Mouse (Mus musculus): Measurements from ENCODE around the gene St5. TPM values are rescaled to one million over a fixed set of nuclear protein-coding genes. Genes with fewer than 3 reads are reported as not detected.

The St5 gene
- total and polyA plus RNA-seq, 3 experiments, result 24.3 to 40.3 (median 28.4) TPM

GRCm38 (mm10) chr7:109536451-109536946 lies 166.9 kb downstream of the St5 start:
- Histone ChIP-seq H3K27me3 (ENCODE audit: control insufficient read depth, insufficient read depth, low read length) (no peaks in the 10 kb centered on the region), H3K4me1 (ENCODE audit: control insufficient read depth, insufficient read depth, low read length) (peaks cover 12% of the 10 kb centered on the region), H3K79me2 (replicated peaks; ENCODE audit: control insufficient read depth, insufficient read depth, low read length) (no peaks in the 10 kb centered on the region), H3K27ac (peak overlapping the region; percentile 65), H3K4me3 (no peak overlapping the region), H3K9ac (ENCODE audit: low read depth, low read length) (peak overlapping the region; percentile 43; the same call in 1 of the 2 replicates), H3K36me3 (ENCODE audit: control insufficient read depth, insufficient read depth, low read length) (peaks cover 17% of the 10 kb centered on the region)
- 28% methylated on average over 4 of the region's 4 CpGs for WGBS
- intact Hi-C loops (cut with DNase I), result no loop called here
- TF ChIP-seq CTCF (IDR thresholded peaks at IDR 0.05), result peak; percentile 26
- TF ChIP-seq EP300 (IDR thresholded peaks at IDR 0.05; ENCODE audit: insufficient read depth, low read depth, low read length), result no peak
- no peak for TF ChIP-seq POLR2A (IDR thresholded peaks at IDR 0.05; ENCODE audit: insufficient read depth, low read depth, low read length)
- DNase-seq, result peak; percentile 74 to 79

GRCm38 (mm10) chr7:109534921-109535320 lies 168.5 kb downstream of the St5 start:
- peaks cover 9% of the 10 kb centered on the region for H3K36me3 ChIP-seq (ENCODE audit: control insufficient read depth, insufficient read depth, low read length)
- H3K27ac ChIP-seq, result peak overlapping the region; percentile 13; the same call in 1 of the 2 replicates
- no peak overlapping the region for H3K4me3 ChIP-seq
- peaks cover 7% of the 10 kb centered on the region for H3K4me1 ChIP-seq (ENCODE audit: control insufficient read depth, insufficient read depth, low read length)
- DNase-seq, result no peak
- no peaks in the 10 kb centered on the region for H3K27me3 ChIP-seq (ENCODE audit: control insufficient read depth, insufficient read depth, low read length)
- intact Hi-C loops (cut with DNase I), result loop anchor here (5.0 kb wide), 2 partner anchors 32 to 137 kb away; no protein-coding TSS in a partner anchor
- WGBS, result 91% methylated on average over 3 of the region's 3 CpGs
- H3K9ac ChIP-seq (ENCODE audit: low read depth, low read length), result no peak overlapping the region
- H3K79me2 ChIP-seq (replicated peaks; ENCODE audit: control insufficient read depth, insufficient read depth, low read length), result no peaks in the 10 kb centered on the region
- no peak for TF ChIP-seq EP300 (IDR thresholded peaks at IDR 0.05; ENCODE audit: insufficient read depth, low read depth, low read length)
- TF ChIP-seq POLR2A (IDR thresholded peaks at IDR 0.05; ENCODE audit: insufficient read depth, low read depth, low read length), result no peak
- no peak for TF ChIP-seq CTCF (IDR thresholded peaks at IDR 0.05)

GRCm38 (mm10) chr7:109533888-109534287 lies 169.5 kb downstream of the St5 start:
- Histone ChIP-seq H3K27ac (no peak overlapping the region; the same call in 1 of the 2 replicates), H3K4me3 (no peak overlapping the region), H3K36me3 (ENCODE audit: control insufficient read depth, insufficient read depth, low read length) (peaks cover 9% of the 10 kb centered on the region), H3K79me2 (replicated peaks; ENCODE audit: control insufficient read depth, insufficient read depth, low read length) (no peaks in the 10 kb centered on the region), H3K4me1 (ENCODE audit: control insufficient read depth, insufficient read depth, low read length) (peaks cover 7% of the 10 kb centered on the region), H3K9ac (ENCODE audit: low read depth, low read length) (no peak overlapping the region), H3K27me3 (ENCODE audit: control insufficient read depth, insufficient read depth, low read length) (no peaks in the 10 kb centered on the region)
- no peak for DNase-seq
- intact Hi-C loops (cut with DNase I), result loop anchor here (5.0 kb wide), 2 partner anchors 33 to 138 kb away; no protein-coding TSS in a partner anchor
- TF ChIP-seq EP300 (IDR thresholded peaks at IDR 0.05; ENCODE audit: insufficient read depth, low read depth, low read length) (no peak), CTCF (IDR thresholded peaks at IDR 0.05) (no peak), POLR2A (IDR thresholded peaks at IDR 0.05; ENCODE audit: insufficient read depth, low read depth, low read length) (no peak)
- 90% methylated on average over 4 of the region's 4 CpGs for WGBS

GRCm38 (mm10) chr7:109533129-109533528 lies 170.3 kb downstream of the St5 start:
- DNase-seq, result no peak
- 93% methylated on average over 4 of the region's 4 CpGs for WGBS
- no peak overlapping the region for H3K9ac ChIP-seq (ENCODE audit: low read depth, low read length)
- peaks cover 9% of the 10 kb centered on the region for H3K4me1 ChIP-seq (ENCODE audit: control insufficient read depth, insufficient read depth, low read length)
- TF ChIP-seq POLR2A (IDR thresholded peaks at IDR 0.05; ENCODE audit: insufficient read depth, low read depth, low read length) (no peak), CTCF (IDR thresholded peaks at IDR 0.05) (no peak), EP300 (IDR thresholded peaks at IDR 0.05; ENCODE audit: insufficient read depth, low read depth, low read length) (no peak)
- H3K36me3 ChIP-seq (ENCODE audit: control insufficient read depth, insufficient read depth, low read length), result peaks cover 9% of the 10 kb centered on the region
- intact Hi-C loops (cut with DNase I), result loop anchor here (5.0 kb wide), 2 partner anchors 34 to 139 kb away; no protein-coding TSS in a partner anchor
- no peak overlapping the region; the same call in none of the 2 replicates for H3K27ac ChIP-seq
- H3K4me3 ChIP-seq, result no peak overlapping the region
- no peaks in the 10 kb centered on the region for H3K79me2 ChIP-seq (replicated peaks; ENCODE audit: control insufficient read depth, insufficient read depth, low read length)
- H3K27me3 ChIP-seq (ENCODE audit: control insufficient read depth, insufficient read depth, low read length), result no peaks in the 10 kb centered on the region

GRCm38 (mm10) chr7:109532691-109533090 lies 170.7 kb downstream of the St5 start:
- H3K36me3 ChIP-seq (ENCODE audit: control insufficient read depth, insufficient read depth, low read length), result peaks cover 9% of the 10 kb centered on the region
- no peak for TF ChIP-seq POLR2A (IDR thresholded peaks at IDR 0.05; ENCODE audit: insufficient read depth, low read depth, low read length)
- no peak for TF ChIP-seq EP300 (IDR thresholded peaks at IDR 0.05; ENCODE audit: insufficient read depth, low read depth, low read length)
- TF ChIP-seq CTCF (IDR thresholded peaks at IDR 0.05), result no peak
- 57% methylated on average over 3 of the region's 3 CpGs for WGBS
- no peaks in the 10 kb centered on the region for H3K79me2 ChIP-seq (replicated peaks; ENCODE audit: control insufficient read depth, insufficient read depth, low read length)
- H3K4me3 ChIP-seq, result no peak overlapping the region
- intact Hi-C loops (cut with DNase I), result loop anchor here (5.0 kb wide), 2 partner anchors 35 to 140 kb away; no protein-coding TSS in a partner anchor
- DNase-seq, result no peak
- peak overlapping the region; percentile 40; the same call in 1 of the 2 replicates for H3K27ac ChIP-seq
- H3K9ac ChIP-seq (ENCODE audit: low read depth, low read length), result no peak overlapping the region
- no peaks in the 10 kb centered on the region for H3K27me3 ChIP-seq (ENCODE audit: control insufficient read depth, insufficient read depth, low read length)
- peaks cover 9% of the 10 kb centered on the region for H3K4me1 ChIP-seq (ENCODE audit: control insufficient read depth, insufficient read depth, low read length)

- no peak overlapping the region for H3K4me3 ChIP-seq
- H3K27ac ChIP-seq, result peak overlapping the region; percentile 40
- no peaks in the 10 kb centered on the region for H3K79me2 ChIP-seq (replicated peaks; ENCODE audit: control insufficient read depth, insufficient read depth, low read length)
- no peak overlapping the region for H3K9ac ChIP-seq (ENCODE audit: low read depth, low read length)
- peaks cover 8% of the 10 kb centered on the region for H3K4me1 ChIP-seq (ENCODE audit: control insufficient read depth, insufficient read depth, low read length)
- H3K36me3 ChIP-seq (ENCODE audit: control insufficient read depth, insufficient read depth, low read length), result no peaks in the 10 kb centered on the region; the same call in 1 of the 2 replicates
- TF ChIP-seq CTCF (IDR thresholded peaks at IDR 0.05) (no peak), POLR2A (IDR thresholded peaks at IDR 0.05; ENCODE audit: insufficient read depth, low read depth, low read length) (no peak), EP300 (IDR thresholded peaks at IDR 0.05; ENCODE audit: insufficient read depth, low read depth, low read length) (no peak)
- DNase-seq, result no peak
- no peaks in the 10 kb centered on the region for H3K27me3 ChIP-seq (ENCODE audit: control insufficient read depth, insufficient read depth, low read length)
- WGBS, result 47% methylated on average over 5 of the region's 5 CpGs
- intact Hi-C loops (cut with DNase I), result loop anchor here (5.0 kb wide), 2 partner anchors 36 to 141 kb away; no protein-coding TSS in a partner anchor
Measured at GRCm38 (mm10) chr7:109531501-109531900, 171.9 kb downstream of the St5 start.

All from heart, adult 2 months (tissue).